Mouse (Mus musculus) heart, postnatal 0 days (tissue): ENCODE measurements around the gene Kctd19.

Source experiments
- CTCF ChIP-seq: IDR thresholded peaks from 2 replicates; pipeline ENCODE4 v1.5.1; 2016; ENCODE audit warnings: antibody characterized with exemption, control low read depth, low read depth
- EP300 ChIP-seq: IDR thresholded peaks from 2 replicates; pipeline ENCODE4 v1.6.1; 2016; ENCODE audit warnings: antibody characterized with exemption, low read depth

DNA sequence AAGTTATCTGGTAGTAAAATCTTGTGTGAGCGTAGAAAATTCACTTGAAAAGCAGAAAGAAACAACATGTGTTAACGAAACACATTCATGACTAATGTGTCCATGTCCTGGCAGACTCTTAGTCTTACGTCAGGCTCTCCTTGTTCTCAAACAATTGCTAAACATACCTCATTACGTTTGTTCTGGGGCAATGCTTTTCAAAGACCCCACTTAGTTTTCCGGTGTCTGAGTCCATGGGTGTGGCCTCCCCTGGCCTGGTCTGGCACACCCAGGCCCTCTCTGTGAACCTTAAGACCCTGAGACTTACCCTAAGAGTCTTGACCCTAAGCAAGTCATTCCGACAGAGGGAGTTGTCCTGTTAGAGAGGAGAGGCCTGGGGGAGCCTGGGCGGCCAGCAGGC, 19.4 kb downstream of the Kctd19 start:
- TF ChIP-seq CTCF (no peak), EP300 (no peak)
